Mouse (Mus musculus): ENCODE results near the gene Cdkl4.

Gene Cdkl4

DNA sequence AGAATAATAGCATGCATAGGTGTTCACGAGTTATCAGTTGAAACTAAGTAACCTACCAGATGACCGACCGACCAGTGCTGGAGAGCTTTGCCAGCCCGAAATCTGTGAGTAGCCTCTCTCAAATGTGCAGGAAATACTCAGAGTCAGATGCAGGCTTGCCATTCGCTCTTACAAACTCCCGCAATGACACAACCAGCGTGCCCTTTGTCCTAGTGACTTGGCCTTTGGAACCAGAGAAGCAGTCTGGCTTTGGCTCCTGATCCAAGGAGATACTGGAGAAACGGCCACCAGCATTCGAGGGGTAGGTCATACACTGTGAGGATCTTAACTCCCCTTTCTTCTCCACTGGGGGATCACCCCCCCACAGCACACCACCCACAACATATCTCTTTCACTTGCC, 61.7 kb downstream of the Cdkl4 start:
- WGBS: 95% methylated on average over 9 of the region's 9 CpGs

DNA sequence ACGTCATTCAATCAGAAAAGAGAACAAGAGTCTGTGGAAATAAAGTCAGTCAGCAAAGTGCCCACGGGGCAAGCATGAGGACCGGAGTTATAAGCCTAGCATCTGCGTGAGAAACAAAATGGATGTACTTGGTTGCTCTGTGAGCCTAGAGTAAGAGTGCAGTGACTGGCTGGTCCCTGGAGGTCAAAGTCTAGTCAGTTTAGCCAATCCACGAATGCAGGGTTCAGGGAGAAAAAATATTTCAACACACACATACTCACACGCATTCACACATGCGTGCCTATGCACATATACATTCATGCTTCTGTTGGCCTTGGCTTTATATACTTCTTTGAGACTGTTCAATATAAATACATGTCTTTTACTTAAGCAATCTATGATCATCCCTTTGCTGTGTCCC, 62.1 kb downstream of the Cdkl4 start:
- 94% methylated on average over 7 of the region's 7 CpGs for WGBS

DNA sequence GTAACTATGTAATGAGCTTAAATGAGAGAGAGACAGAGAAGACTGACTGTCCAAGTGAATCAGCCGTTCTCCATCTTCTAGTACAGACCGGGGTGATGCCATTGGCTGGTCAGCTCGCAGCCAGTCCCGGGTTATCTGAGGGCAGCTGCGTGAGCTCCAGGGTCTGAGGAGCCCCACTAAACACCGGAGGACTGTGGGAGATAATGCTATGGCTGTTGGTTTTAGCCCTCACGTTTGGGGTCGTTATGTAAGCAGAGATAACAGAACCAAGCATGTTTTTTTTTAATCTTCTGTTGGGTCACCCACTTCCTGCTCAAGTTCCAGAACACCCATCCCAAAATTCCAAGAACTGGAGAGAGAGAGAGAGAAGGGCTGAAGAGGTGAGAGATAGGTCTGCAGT, 63.8 kb downstream of the Cdkl4 start:
- WGBS: 90% methylated on average over 8 of the region's 8 CpGs

DNA sequence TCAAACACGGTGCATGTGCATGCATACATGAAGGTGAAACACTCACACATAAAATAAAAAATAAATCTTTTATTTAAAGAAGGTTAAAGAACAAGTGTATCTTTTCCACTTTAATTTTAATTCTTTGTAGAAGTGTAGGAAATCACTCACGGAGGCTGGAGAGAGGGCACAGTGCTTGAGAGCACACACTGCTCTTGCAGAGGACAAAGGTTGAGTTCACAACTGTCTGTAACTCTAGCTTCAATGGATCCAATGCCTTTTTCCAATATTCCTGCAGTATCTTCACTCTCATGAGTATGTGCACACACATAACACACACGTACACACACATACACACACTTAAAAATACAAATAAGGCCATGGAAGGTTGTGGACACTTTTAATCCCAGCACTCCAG, 67.2 kb downstream of the Cdkl4 start:
- WGBS: 88% methylated on average over 3 of the region's 3 CpGs

DNA sequence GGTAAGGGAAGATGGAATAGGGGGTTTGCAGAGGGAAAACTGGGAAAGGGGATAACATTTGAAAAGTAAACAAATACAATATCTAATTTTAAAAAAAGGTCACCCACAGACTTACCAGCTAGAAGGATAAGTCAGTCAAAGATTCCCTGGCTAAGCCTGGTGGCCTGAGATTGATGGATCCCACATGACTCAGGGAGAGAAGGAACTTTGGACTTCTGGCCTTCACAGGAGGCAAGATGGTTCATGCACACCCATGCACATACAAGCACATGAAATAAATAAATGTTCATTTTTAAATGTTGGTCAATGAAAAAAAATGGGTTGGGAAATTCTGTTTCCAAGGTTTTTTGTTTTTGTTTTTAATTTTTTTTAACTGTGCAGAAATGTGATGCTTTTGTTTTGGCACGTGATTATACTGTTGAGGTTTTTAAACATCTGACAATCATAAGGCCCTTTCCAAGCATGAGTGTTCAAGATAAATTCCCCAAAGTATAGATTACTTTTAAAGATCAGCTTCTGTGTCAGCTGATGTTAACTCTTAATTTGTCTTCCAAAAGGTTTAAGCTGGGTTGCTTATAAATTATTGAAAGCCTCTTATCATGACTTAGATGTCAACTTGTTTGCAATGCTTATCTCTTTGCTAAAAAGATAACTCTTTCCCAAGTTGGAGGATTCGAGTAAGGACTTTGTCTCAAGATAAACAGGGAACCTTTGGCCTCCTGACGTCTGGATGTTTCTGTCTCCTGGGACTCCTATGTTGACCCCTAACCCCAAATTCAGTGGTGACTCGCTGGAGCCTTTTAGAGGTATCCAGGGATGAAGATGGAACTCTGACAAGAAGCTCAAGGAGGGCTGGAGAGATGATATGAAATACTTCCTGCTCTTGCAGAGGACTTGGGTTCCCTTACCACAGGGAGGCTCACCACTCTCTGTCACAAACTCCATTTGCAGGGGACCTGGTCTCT, 67.8 kb downstream of the Cdkl4 start:
- 78% methylated on average over 4 of the region's 4 CpGs for whole genome bisulfite sequencing

DNA sequence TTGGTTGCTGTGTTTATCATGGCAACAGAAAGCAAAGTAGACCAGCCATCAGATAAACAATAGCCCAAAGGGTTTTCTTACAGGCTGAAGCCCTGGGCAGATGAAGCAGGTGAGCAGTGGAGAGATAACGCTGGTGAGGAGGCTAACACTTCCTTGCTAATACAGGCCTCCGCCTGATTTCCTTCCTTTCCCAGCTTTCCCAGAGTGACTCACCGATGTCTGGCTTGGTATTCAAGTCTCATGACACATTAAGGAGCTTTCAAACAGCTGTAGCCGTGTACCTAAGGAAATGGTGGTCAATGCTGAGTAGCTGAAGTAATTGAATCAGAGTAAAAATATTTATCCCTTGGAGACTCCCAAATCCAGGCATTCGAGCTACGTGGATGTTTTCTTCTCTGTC, 71.8 kb downstream of the Cdkl4 start:
- 80% methylated on average over 6 of the region's 6 CpGs for WGBS

DNA sequence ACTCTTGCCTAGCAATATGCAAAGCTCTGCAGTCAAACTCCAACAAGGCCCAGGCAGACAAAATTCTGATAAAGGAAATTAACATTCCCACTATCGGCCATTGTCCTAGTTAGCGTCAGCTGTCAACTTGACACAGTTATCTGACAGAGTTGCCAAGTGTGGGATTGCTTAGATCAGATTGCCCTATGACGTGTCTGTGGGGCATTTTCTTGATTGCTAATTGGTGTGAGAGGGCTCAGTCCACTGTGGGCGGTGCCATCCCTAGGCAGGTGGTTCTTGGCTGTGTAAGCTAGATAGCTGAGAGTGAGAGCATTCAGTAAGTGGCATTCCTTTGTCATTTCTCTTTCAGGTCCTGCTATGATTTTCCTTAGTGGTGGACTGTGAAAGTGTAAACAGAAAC, 72.3 kb downstream of the Cdkl4 start:
- 88% methylated on average over 4 of the region's 4 CpGs for WGBS

DNA sequence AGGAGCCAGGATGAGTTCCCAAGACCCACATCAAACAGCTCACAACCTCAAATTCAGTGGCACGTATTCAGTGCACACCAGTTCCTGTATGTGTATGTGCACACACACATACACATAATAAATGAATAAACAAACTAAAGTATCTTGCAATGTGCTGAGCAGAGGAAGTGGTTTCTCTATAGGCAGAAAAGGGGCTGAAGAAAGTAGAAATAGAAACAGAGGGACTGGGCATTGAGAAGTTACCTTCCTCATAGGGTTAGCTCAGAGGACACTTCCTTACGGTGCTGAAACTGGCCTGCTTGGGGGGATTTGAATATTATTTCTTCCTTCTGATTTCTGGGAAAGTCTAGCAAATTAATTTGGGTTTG, 75.8 kb downstream of the Cdkl4 start:
- 71% methylated on average over 2 of the region's 2 CpGs for WGBS

DNA sequence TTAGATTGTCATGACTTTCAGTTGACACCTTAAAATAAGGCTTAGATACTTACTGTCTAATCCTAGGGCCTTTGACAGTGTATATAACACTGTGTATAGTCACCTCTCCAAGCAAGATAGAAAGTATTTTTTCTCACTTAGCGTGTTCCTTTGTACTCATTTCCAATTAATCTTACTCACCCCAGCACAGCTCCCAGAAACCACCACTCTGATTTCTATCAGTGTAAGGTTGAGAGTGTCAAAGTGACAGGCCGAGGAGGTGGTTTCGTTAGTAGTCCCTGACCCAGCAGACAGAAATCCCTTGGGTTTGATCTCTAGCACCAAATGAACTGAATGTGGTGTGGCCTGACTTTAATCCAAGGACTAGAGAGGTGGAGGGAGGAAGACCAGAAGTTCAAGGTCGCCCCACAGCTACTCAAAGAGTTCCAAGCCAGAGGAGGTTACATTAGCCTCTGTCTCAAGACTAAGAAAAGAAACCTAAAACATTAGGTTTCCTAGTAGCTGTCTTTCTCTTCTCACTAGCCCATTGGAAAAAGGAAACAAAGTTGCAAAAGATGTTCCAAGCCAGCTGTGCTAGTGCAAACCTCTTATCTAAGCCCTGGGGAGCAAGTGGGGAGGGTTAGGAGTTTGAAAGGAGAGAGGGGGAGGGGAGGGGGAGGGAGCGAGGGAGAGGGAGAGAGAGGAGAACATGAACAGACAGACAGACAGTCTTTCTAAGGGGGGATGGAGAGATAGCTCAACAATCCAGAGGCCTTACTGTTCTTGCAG, 76.4 kb downstream of the Cdkl4 start:
- WGBS: 85% methylated on average over 5 of the region's 5 CpGs

DNA sequence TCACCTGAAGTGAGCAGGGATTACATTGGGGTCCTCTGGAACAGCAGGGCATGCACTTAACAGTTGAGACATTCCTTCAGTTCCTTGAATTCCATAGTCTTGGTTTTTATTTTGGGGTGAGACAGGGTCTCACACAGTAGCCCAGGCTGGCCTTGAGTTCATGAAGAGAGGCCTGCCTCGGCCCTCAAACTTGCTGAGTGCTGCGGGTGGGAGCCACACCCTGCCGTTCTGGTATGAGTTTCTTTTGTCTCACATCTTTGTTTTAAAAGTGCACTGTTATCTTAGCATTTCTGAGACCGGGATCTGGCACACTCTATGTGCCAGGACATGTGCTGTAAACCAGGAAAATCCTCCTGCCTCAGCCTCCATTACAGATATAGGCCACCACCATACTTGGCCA, 77.6 kb downstream of the Cdkl4 start:
- WGBS: 87% methylated on average over 4 of the region's 4 CpGs

DNA sequence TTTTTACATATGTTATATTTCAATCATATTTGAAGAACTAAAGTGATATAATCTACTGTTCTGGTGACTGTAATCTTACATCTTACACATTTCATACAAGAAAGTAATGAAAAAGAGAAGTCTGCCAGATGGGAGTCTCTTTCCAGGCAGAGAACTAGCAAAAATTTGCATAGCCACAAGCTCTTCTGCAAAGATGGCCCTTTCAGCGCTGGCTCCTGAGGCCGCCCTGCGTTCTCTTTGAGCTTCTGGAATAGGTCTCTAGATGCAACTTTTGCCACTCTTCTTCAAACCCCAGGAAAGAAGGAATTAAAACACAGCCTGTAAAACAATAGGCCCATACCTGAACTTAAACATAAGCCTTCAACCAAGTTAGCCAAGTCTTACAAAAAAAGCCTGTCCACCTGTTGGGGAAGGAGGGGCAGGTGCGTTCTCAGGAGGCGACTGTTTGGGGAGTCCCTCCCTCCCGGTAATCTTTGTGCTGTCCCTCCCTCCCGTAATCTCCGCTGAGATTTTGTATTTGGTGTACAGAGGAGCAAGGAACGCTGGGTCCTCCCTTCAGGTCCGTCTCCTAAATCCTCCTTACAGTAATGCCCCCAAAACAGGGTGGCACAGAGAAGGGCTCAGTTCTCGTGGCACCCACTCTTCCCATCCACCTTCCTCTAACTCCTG, 78.9 kb downstream of the Cdkl4 start:
- WGBS: 74% methylated on average over 11 of the region's 11 CpGs

DNA sequence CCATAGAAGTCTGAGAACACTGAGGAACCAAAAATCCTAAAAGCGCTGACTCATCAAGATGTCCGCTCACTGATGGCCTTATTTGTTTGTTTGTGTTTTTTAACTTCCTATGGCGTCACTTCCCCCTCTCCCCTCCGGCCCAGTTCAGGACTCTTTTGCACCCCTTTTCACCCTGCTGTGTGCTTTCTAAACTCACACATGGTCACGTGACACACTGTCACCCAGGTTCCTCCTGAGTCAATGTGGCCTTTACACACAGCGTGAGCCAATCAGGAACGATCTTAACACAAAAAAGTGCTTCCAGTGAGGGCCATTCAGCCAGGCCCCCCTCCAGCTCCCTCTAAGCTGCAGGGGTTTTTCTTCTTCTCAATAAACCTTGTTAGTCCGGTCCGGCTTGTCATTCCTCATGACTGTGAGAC, 80.4 kb downstream of the Cdkl4 start:
- 57% methylated on average over 9 of the region's 9 CpGs for WGBS

DNA sequence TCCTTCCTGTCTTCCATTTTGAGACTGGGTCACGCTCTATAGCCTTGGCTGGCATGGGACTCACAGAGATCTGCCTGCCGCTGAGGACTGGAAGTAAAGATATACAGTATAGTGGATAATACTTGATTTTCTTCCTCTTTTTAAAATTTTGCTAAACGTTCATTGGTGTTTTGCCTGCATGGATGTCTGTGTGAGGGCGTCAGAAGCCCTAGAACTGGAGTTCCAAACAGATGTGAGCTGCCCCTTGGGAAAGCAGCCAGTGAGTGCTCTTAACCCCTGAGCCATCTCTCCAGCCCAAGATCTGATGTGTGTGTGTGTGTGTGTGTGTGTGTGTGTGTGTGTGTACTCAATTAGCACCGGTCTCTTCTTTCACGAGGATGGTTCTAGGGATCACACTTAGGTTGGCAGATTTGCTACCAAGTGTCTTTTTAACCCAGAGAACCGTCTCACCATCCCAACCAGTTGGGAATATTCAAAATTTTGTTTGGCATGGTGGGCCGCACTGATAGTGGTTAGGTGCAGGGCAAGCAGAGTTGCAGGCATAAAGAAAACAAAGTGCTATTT, 80.9 kb downstream of the Cdkl4 start:
- WGBS: 86% methylated on average over 8 of the region's 8 CpGs

DNA sequence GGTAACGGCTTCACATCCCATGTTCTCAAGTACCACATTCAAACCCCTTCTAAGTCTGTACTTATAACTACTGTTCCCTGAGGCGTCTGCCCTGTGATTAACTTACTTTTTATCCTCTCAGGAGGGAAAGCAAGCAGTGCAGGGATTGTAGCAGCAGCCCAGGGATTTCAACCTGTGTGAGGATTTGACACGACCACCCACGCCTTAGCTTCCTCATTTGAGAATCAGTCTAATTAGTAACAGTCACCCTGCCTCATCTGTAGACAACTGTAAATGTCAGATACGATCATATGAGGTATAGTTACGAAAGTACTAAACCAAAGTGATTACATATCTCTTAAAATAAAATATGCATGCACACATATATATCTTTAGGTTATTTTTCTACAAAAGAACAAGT, 81.4 kb downstream of the Cdkl4 start:
- 79% methylated on average over 6 of the region's 6 CpGs for WGBS

DNA sequence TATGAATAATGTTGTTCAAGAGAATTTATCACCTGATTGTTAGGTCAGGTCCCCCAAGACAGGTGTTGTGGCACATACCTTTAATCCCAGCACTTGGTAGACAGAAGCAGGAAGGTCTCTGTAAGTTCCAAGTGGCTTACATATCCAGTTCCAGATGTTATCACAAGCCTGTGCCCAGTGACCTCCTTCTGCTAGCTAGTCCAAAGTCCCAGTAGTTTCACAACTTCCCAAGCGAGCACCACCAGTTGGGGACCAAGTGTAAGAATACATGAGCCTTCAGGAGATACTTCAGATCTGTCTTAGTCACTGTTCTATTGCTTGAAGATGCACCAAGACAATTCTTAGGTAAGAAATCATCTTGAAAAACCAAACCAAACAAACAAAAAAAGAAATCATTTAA, 83.7 kb downstream of the Cdkl4 start:
- 98% methylated on average over 1 of the region's 1 CpGs for WGBS

DNA sequence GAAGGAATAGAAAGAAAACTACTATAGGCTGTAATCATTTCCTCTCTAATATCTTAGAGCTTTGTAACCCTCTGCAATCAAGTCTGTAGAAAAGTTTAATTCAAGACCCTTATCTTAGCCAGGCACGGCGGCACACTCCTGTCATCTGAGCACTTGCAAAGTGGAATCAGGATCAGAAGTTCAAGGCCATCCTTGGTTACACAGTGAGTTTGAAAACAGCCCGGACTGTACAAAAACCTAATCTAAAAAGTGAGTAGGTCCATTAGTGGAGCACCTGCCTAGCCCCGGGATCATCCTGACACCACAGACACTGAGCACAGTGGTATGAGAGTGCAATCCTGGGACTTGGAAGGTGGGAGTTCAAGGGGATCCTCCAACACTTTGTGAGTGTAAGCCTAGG, 84.8 kb downstream of the Cdkl4 start:
- WGBS: 94% methylated on average over 4 of the region's 4 CpGs

DNA sequence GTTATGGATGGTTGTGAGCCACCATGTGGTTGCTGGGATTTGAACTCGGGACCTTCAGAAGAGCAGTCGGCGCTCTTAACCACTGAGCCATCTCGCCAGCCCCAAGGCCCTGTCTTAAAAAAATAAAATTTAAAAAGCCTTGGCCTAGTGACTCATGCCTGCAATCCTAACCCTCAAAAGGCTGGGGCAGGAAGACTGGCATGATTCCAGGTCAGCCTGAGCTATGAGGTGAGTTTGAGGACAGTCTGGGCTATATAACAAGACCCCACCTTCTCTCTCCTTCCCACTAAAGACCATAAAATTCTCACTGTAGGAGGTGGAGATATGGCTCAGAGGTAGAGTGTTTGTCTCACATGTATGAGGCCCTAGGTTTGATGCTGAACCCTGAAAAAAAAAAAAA, 85.3 kb downstream of the Cdkl4 start:
- 97% methylated on average over 4 of the region's 4 CpGs for WGBS

DNA sequence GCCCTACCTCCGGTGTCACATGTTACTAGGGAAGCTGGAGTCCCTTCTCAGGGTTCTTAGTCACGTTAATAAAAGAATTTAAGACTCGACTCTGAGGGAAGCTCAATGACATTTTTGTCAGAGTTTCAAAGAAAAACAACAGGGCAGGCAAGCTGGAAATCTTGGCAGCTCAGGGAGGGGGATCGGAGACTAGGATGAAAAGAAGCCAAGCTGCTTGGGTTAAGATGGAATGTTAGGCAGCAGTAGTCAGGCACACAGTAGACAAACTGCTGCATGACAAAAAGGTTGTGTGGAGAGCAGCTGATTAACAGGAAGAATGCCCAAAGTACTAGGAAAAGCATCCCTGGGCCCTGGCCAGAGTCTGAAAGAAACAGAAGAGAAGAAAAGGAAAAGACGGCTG, 87.4 kb downstream of the Cdkl4 start:
- 59% methylated on average over 5 of the region's 5 CpGs for WGBS

DNA sequence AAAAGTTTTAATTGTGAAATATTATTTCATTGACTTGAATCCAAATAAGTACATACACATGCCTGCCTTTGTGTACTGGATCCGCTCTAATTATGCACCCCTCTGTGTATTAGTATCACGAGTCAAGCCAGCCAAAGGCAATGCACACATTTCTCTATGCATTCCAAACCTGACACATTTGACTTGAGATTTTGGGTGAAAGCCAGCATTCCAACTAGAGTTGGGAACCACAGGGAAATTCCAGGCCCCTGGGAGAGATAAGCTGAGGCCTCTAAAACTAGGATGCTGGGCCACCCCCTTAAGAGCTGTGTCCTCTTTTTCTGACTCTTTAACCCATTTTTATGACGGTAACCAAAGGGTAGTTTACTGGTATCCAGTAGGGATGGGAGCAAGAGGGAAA, 88.7 kb downstream of the Cdkl4 start:
- 75% methylated on average over 3 of the region's 3 CpGs for WGBS

DNA sequence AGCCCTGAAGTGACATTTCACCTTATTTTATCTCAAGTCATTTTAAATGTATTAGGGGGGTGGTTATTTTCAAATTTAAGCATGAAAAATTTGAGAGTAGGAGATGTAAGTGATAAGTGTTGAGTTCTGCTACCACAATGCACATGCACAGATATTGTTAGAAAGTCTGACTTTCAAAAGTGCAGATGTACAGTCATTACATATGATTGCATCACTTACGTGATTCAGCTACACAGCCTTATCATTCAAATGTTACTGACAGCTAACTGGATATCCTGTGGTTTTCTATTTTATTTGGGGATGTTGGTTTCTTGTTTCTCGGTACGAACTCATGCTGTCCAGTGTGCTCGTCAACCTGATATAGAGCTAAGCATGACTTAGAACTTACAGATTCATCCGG, 92.5 kb downstream of the Cdkl4 start:
- WGBS: 94% methylated on average over 5 of the region's 5 CpGs

DNA sequence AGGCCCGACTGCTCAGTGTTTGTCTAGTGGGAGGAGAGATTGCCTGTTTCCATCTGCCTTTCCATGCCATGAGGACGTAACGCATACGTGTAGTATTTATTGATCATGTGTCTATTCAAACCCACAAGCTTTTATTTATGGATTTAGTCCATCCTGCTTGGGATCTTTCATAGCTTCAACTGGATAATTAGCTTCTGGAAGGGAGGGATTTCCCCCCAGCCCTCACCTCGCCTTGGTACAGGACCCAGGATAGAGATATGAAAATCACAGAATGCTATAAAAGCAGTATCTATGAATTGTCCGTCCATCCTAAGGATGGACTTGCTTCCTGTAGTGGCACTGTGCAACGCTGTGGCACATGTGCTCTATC, 96.8 kb downstream of the Cdkl4 start:
- 17% methylated on average over 7 of the region's 7 CpGs for WGBS
